Mouse (Mus musculus) liver, embryonic 14.5 days (tissue): Measurements from ENCODE around the gene Ric8a. TPM values are rescaled to one million over a fixed set of nuclear protein-coding genes. Genes with fewer than 3 reads are reported as not detected.

Experiments
- ATAC-seq: fragments of 200-750 bp; cut with Nextera tagmentation; 2 replicates; pipeline ENCODE4 v1.8.0; 2017; ENCODE audit warnings: moderate number of reproducible peaks, mild to moderate bottlenecking, moderate library complexity; ENCODE audit not compliant: insufficient read depth
- DNase-seq, 3 experiments: peaks; one replicate each; pipeline ENCODE4 v3.0.0-alpha.2; 2012 to 2013; ENCODE audit warnings: low read depth in 3 of 3, low spot score in 3 of 3
- H3K27ac ChIP-seq: fragments of 300-500 bp; sonication (generic); 2 replicates; pipeline ENCODE4 v1.5.1; 2014; ENCODE audit warnings: moderate library complexity, mild to moderate bottlenecking, control low read depth, inconsistent platforms
- H3K27me3 ChIP-seq: fragments of 300-500 bp; sonication (generic); 2 replicates; pipeline ENCODE4 v1.6.1; 2014; ENCODE audit warnings: mild to moderate bottlenecking, low read length, moderate library complexity; ENCODE audit not compliant: control insufficient read depth, insufficient read depth
- H3K36me3 ChIP-seq: fragments of 300-500 bp; sonication (generic); replicated peaks from 2 replicates; pipeline ENCODE4 v1.6.1; 2014; ENCODE audit warnings: low read depth; ENCODE audit not compliant: control insufficient read depth, insufficient read depth
- H3K4me1 ChIP-seq, 2 experiments: fragments of 200-500 bp in 1 of 2; fragments of 300-500 bp in 1 of 2; sonication (generic) in 1 of 2; replicated peaks; 2 replicates each; pipeline ENCODE4 v1.6.1; 2012 to 2014; ENCODE audit warnings: antibody characterized with exemption in 1 of 2, inconsistent platforms in 1 of 2, low read length in 1 of 2; ENCODE audit not compliant: control insufficient read depth in 2 of 2, insufficient read depth in 2 of 2
- H3K4me2 ChIP-seq: fragments of 300-500 bp; sonication (generic); 2 replicates; pipeline ENCODE4 v1.6.1; 2014; ENCODE audit warnings: low read depth, mild to moderate bottlenecking, control low read depth, moderate library complexity
- H3K4me3 ChIP-seq, 2 experiments: fragments of 200-500 bp in 1 of 2; fragments of 300-500 bp in 1 of 2; sonication (generic) in 1 of 2; 2 replicates each; pipeline ENCODE4 v1.5.1; 2012 to 2014; ENCODE audit warnings: low read depth in 2 of 2, low read length in 2 of 2, mild to moderate bottlenecking in 2 of 2, control low read depth in 1 of 2, inconsistent platforms in 1 of 2, moderate library complexity in 1 of 2; ENCODE audit not compliant: insufficient read depth in 1 of 2
- H3K9ac ChIP-seq: fragments of 300-500 bp; sonication (generic); replicated peaks from 2 replicates; pipeline ENCODE4 v1.6.1; 2014; ENCODE audit warnings: mild to moderate bottlenecking, control low read depth, moderate library complexity
- H3K9me3 ChIP-seq: fragments of 300-500 bp; sonication (generic); 2 replicates; pipeline ENCODE4 v1.6.1; 2016; ENCODE audit warnings: low read length, mixed read lengths; ENCODE audit not compliant: control insufficient read depth
- CTCF ChIP-seq: IDR thresholded peaks from 2 replicates; pipeline ENCODE4 v1.5.1; 2016; ENCODE audit warnings: antibody characterized with exemption, low read depth, control low read depth
- EP300 ChIP-seq: IDR thresholded peaks from 2 replicates; pipeline ENCODE4 v1.6.1; 2016; ENCODE audit warnings: antibody characterized with exemption, low read depth
- WGBS: fragments of 180-500 bp; shearing (Covaris S2); extraction: QIAGEN DNeasy Blood & Tissue Kit; methylation state at CpG from one replicate; pipeline ENCODE4 v1.1.7; 2014; ENCODE audit not compliant: insufficient replicate concordance; 5-methylcytosine and 5-hydroxymethylcytosine counted together
- polyA plus RNA-seq, 2 experiments: library from polyadenylated mRNA; depleted of rRNA in 1 of 2; stranded (reverse) in 1 of 2; unstranded in 1 of 2; fragments of >200 nt; fragmentation: Nextera tagmentation in 1 of 2; extraction: Ambion mirVana in 1 of 2; gene quantifications; 2 replicates each; pipeline versions ENCODE4 v1.2.1 to v1.2.3; 2012 to 2014

Gene Ric8a
- polyA plus RNA-seq, 2 experiments: 17.9 to 19.1 TPM

- ATAC-seq (no peak), DNase-seq (no peak)
- Histone ChIP-seq H3K9ac (no peak overlapping the region), H3K36me3 (peaks cover 27% of the 10 kb centered on the region), H3K4me1 (peaks cover 11 to 17% of the 10 kb centered on the region in 2 experiments), H3K4me2 (peak overlapping the region; percentile 86), H3K27me3 (no peaks in the 10 kb centered on the region), H3K4me3 (no peak overlapping the region), H3K9me3 (no peaks in the 10 kb centered on the region), H3K27ac (no peak overlapping the region)
- WGBS: 88% methylated on average over 18 of the region's 18 CpGs
- TF ChIP-seq EP300: no peak
These were observed 2.3 kb upstream of the Ric8a start for GRCm38 (mm10) chr7:140854483-140854882.

GRCm38 (mm10) chr7:140855181-140855580, 1.6 kb upstream of the Ric8a start:
- Histone ChIP-seq H3K9me3 (no peaks in the 10 kb centered on the region), H3K27me3 (no peaks in the 10 kb centered on the region), H3K27ac (peak overlapping the region; percentile 91), H3K36me3 (peaks cover 27% of the 10 kb centered on the region), H3K4me3 (peak overlapping the region; percentile 83 to 93), H3K9ac (peak overlapping the region; percentile 85), H3K4me1 (peaks cover 11 to 17% of the 10 kb centered on the region in 2 experiments), H3K4me2 (peak overlapping the region; percentile 86)
- DNase-seq (no peak), ATAC-seq (no peak)
- TF ChIP-seq CTCF (no peak), EP300 (no peak)
- 61% methylated on average over 9 of the region's 9 CpGs for WGBS

- no peak; the same call in 1 of the 2 replicates for TF ChIP-seq CTCF
- no peak; the same call in 1 of the 2 replicates for TF ChIP-seq EP300
- H3K9ac ChIP-seq: peak within 1 kb of the TSS; percentile 85
- WGBS: under 1% methylated on average over 51 of the region's 51 CpGs
- no peaks in the 10 kb centered on the region for H3K9me3 ChIP-seq
- peaks cover 11 to 17% of the 10 kb centered on the region in 2 experiments for H3K4me1 ChIP-seq
- peak within 1 kb of the TSS; percentile 83 to 93 for H3K4me3 ChIP-seq
- peak within 1 kb of the TSS; percentile 91 for H3K27ac ChIP-seq
- DNase-seq (peak; percentile 80 to 86 (median 81)), ATAC-seq (peak; percentile 75)
- peaks cover 27% of the 10 kb centered on the region for H3K36me3 ChIP-seq
- no peaks in the 10 kb centered on the region for H3K27me3 ChIP-seq
- H3K4me2 ChIP-seq: peak within 1 kb of the TSS; percentile 86
These were observed 635 bp upstream of the Ric8a start, which contains the start of gene Gm45785 for GRCm38 (mm10) chr7:140855860-140856784. Gene Gm45785, minus strand, starts transcription at chr7:140856331.

- H3K4me2 ChIP-seq: peak within 1 kb of the TSS; percentile 86
- H3K4me1 ChIP-seq: peaks cover 11 to 17% of the 10 kb centered on the region in 2 experiments
- DNase-seq: no peak
- ATAC-seq: peak; percentile 17
- no peak; the same call in 1 of the 2 replicates for TF ChIP-seq CTCF
- TF ChIP-seq EP300: no peak
- peaks cover 33% of the 10 kb centered on the region for H3K36me3 ChIP-seq
- H3K27ac ChIP-seq: peak within 1 kb of the TSS; percentile 91
- H3K9me3 ChIP-seq: no peaks in the 10 kb centered on the region
- H3K9ac ChIP-seq: peak within 1 kb of the TSS; percentile 85
- 28% methylated on average over 40 of the region's 40 CpGs for WGBS
- no peaks in the 10 kb centered on the region for H3K27me3 ChIP-seq
- peak within 1 kb of the TSS; percentile 83 to 93 for H3K4me3 ChIP-seq
These were observed 1.1 kb downstream of the Ric8a start, which contains the start of gene Bet1l for GRCm38 (mm10) chr7:140857550-140858505. Gene Bet1l, minus strand, starts transcription at chr7:140857577.
